Mouse (Mus musculus) gastrocnemius, postnatal 36 days (tissue): ENCODE data around the gene Cdc42se1. TPM values are rescaled to one million over a fixed set of nuclear protein-coding genes. Genes with fewer than 3 reads are reported as not detected.
"Not testable (repeated sequence)": the region's sequence is repeated elsewhere in the genome, so short reads cannot be mapped to it uniquely, and the experiment has no call there.

Experiments used
- DNase-seq, 2 experiments: peaks; one replicate each; pipeline ENCODE4 v3.0.0; 2022
- intact Hi-C: fragments of 180-260 bp; cut with DNase I; formaldehyde crosslinking; loops from one replicate; pipeline ENCODE4 v1.15.1; 2025
- long read RNA-seq, 2 experiments: library from polyadenylated mRNA; stranded (forward); transcript quantifications; one replicate each; pipeline ENCODE4 v2.0.0; 2021
- total RNA-seq, 2 experiments: library from RNA; stranded (reverse); gene quantifications; 2 replicates each; pipeline ENCODE4 v1.2.3; 2021

Cdc42se1 gene
- total RNA-seq, result 10 to 100 TPM; 14.2 to 18.4 TPM
- long read RNA-seq, experiment 1, transcript Cdc42se1-201 (5 exons, 2,805 nt), result major isoform, 6 of 8 reads
- long read RNA-seq, experiment 1, partial matches to known transcripts, result 0 of 8 reads
- long read RNA-seq, experiment 1, other reads (novel, unspliced or antisense), result 2 of 8 reads
- long read RNA-seq, experiment 2, transcript Cdc42se1-201 (5 exons, 2,805 nt), result major isoform, 10 of 14 reads
- long read RNA-seq, experiment 2, partial matches to known transcripts, result 0 of 14 reads
- long read RNA-seq, experiment 2, other reads (novel, unspliced or antisense), result 4 of 14 reads

- intact Hi-C loops, result no loop called here
- peak; percentile 79 to 80 for DNase-seq
Measured at GRCm38 (mm10) chr3:95228148-95228893, at the start of gene Cdc42se1. Cdc42se1 (plus strand) TSS chr3:95228732.

- DNase-seq, result no peak
- intact Hi-C loops, result no loop called here
Measured at GRCm38 (mm10) chr3:95178948-95179347, 49.6 kb upstream of the Cdc42se1 start.

GRCm38 (mm10) chr3:95179890-95180289 lies 48.6 kb upstream of the Cdc42se1 start:
- intact Hi-C loops, result no loop called here
- no peak for DNase-seq

- no peak for DNase-seq
- intact Hi-C loops, result no loop called here
Measured at GRCm38 (mm10) chr3:95181841-95182240, 46.7 kb upstream of the Cdc42se1 start.

GRCm38 (mm10) chr3:95184796-95185577 lies 43.5 kb upstream of the Cdc42se1 start:
- intact Hi-C loops, result no loop called here

GRCm38 (mm10) chr3:95186100-95186499 lies 42.4 kb upstream of the Cdc42se1 start:
- DNase-seq, result no peak
- intact Hi-C loops, result no loop called here

More at GRCm38 (mm10) chr3:95184796-95185577, 43.5 kb upstream of the Cdc42se1 start:
- no peak for DNase-seq

GRCm38 (mm10) chr3:95186888-95187287 lies 41.6 kb upstream of the Cdc42se1 start:
- DNase-seq, result no peak

GRCm38 (mm10) chr3:95194721-95195135 lies 33.8 kb upstream of the Cdc42se1 start:
- no peak for DNase-seq
- intact Hi-C loops, result no loop called here

More at GRCm38 (mm10) chr3:95186888-95187287, 41.6 kb upstream of the Cdc42se1 start:
- intact Hi-C loops, result no loop called here

GRCm38 (mm10) chr3:95195772-95196171 lies 32.8 kb upstream of the Cdc42se1 start:
- no peak for DNase-seq
- intact Hi-C loops, result no loop called here

- no peak for DNase-seq
- intact Hi-C loops, result no loop called here
Measured at GRCm38 (mm10) chr3:95199101-95199500, 29.4 kb upstream of the Cdc42se1 start.

GRCm38 (mm10) chr3:95200132-95200531 lies 28.4 kb upstream of the Cdc42se1 start:
- no peak for DNase-seq
- intact Hi-C loops, result no loop called here

GRCm38 (mm10) chr3:95200562-95200961 lies 28.0 kb upstream of the Cdc42se1 start:
- no peak for DNase-seq
- intact Hi-C loops, result no loop called here

- intact Hi-C loops, result no loop called here
- no peak for DNase-seq
Measured at GRCm38 (mm10) chr3:95203880-95204279, 24.7 kb upstream of the Cdc42se1 start.

GRCm38 (mm10) chr3:95208286-95208685 lies 20.2 kb upstream of the Cdc42se1 start:
- intact Hi-C loops, result loop anchor here (5.0 kb wide), 1 partner anchor 49 kb away; no protein-coding TSS in a partner anchor

GRCm38 (mm10) chr3:95210585-95210984 lies 17.9 kb upstream of the Cdc42se1 start:
- intact Hi-C loops, result no loop called here

More at GRCm38 (mm10) chr3:95208286-95208685, 20.2 kb upstream of the Cdc42se1 start:
- no peak for DNase-seq

GRCm38 (mm10) chr3:95212889-95213608 lies 15.5 kb upstream of the Cdc42se1 start:
- intact Hi-C loops, DNase-seq: not testable (repeated sequence)

More at GRCm38 (mm10) chr3:95210585-95210984, 17.9 kb upstream of the Cdc42se1 start:
- no peak for DNase-seq

GRCm38 (mm10) chr3:95213609-95213975 lies 14.9 kb upstream of the Cdc42se1 start:
- DNase-seq, result no peak

GRCm38 (mm10) chr3:95216655-95217254 lies 11.8 kb upstream of the Cdc42se1 start:
- no peak for DNase-seq
- intact Hi-C loops, result loop anchor here (5.0 kb wide), 1 partner anchor 74 kb away; the partner anchor contains the start of gene Tnfaip8l2

More at GRCm38 (mm10) chr3:95213609-95213975, 14.9 kb upstream of the Cdc42se1 start:
- intact Hi-C loops, result no loop called here
